Mouse (Mus musculus) testis, adult 2 months (tissue): ENCODE data around the gene Bola3. TPM values are rescaled to one million over a fixed set of nuclear protein-coding genes. Genes with fewer than 3 reads are reported as not detected.

Experiments
- H3K27ac ChIP-seq: fragments of 200-500 bp; 2 replicates; pipeline ENCODE4 v1.5.1; 2012; ENCODE audit warnings: low read depth, low read length; ENCODE audit not compliant: control insufficient read depth, insufficient read depth
- H3K27me3 ChIP-seq: fragments of 200-500 bp; 2 replicates; pipeline ENCODE4 v1.6.1; 2012; ENCODE audit warnings: mild to moderate bottlenecking, low read length, moderate library complexity; ENCODE audit not compliant: control insufficient read depth, insufficient read depth
- H3K36me3 ChIP-seq: fragments of 200-500 bp; 2 replicates; pipeline ENCODE4 v1.6.1; 2012; ENCODE audit warnings: mild to moderate bottlenecking, low read length; ENCODE audit not compliant: control insufficient read depth, insufficient read depth
- H3K4me1 ChIP-seq: fragments of 200-500 bp; 2 replicates; pipeline ENCODE4 v1.6.1; 2012; ENCODE audit warnings: low read length; ENCODE audit not compliant: control insufficient read depth, insufficient read depth
- H3K4me3 ChIP-seq: fragments of 200-500 bp; 2 replicates; pipeline ENCODE4 v1.5.1; 2012; ENCODE audit warnings: low read depth, mild to moderate bottlenecking, low read length, moderate library complexity, mixed read lengths; ENCODE audit not compliant: control insufficient read depth
- CTCF ChIP-seq: fragments of 200-500 bp; IDR thresholded peaks from 2 replicates; pipeline ENCODE4 v1.5.1; 2012; ENCODE audit warnings: low read depth, mild to moderate bottlenecking, inconsistent platforms, low read length, moderate library complexity; ENCODE audit not compliant: control insufficient read depth, insufficient read depth, insufficient replicate concordance
- POLR2A ChIP-seq: fragments of 200-500 bp; IDR thresholded peaks from 2 replicates; pipeline ENCODE4 v1.6.1; 2012; ENCODE audit warnings: low read depth, mild to moderate bottlenecking, inconsistent platforms, low read length, moderate library complexity; ENCODE audit not compliant: control insufficient read depth
- polyA plus RNA-seq: library from polyadenylated mRNA; depleted of rRNA; stranded (reverse); fragments of >200 nt; gene quantifications from 2 replicates; pipeline ENCODE4 v1.2.3, GENCODE M21; 2012; rRNA removed

The Bola3 gene
- 64.3 and 68.3 TPM in 2 replicates for polyA plus RNA-seq

- H3K36me3 ChIP-seq, result no peaks in the 10 kb centered on the region
- H3K27ac ChIP-seq, result peak within 1 kb of the TSS; percentile 19
- peaks cover 10% of the 10 kb centered on the region for H3K4me1 ChIP-seq
- H3K4me3 ChIP-seq, result peak within 1 kb of the TSS; percentile 90
- TF ChIP-seq POLR2A, result no peak
- TF ChIP-seq CTCF, result no peak
- no peaks in the 10 kb centered on the region for H3K27me3 ChIP-seq
Observed at GRCm38 (mm10) chr6:83348873-83349272, at the start of gene Bola3. Bola3 (plus strand) TSS chr6:83349147.

GRCm38 (mm10) chr6:83300447-83301229, 48.3 kb upstream of the Bola3 start:
- peak overlapping the region; percentile 55; the same call in 1 of the 2 replicates for H3K27ac ChIP-seq
- no peak overlapping the region for H3K4me3 ChIP-seq
- no peak for TF ChIP-seq POLR2A
- TF ChIP-seq CTCF, result no peak
- no peaks in the 10 kb centered on the region for H3K36me3 ChIP-seq
- H3K27me3 ChIP-seq, result no peaks in the 10 kb centered on the region
- peaks cover 6% of the 10 kb centered on the region for H3K4me1 ChIP-seq

GRCm38 (mm10) chr6:83301294-83301693, 47.7 kb upstream of the Bola3 start:
- TF ChIP-seq CTCF, result no peak
- no peak for TF ChIP-seq POLR2A
- Histone ChIP-seq H3K36me3 (no peaks in the 10 kb centered on the region), H3K4me3 (no peak overlapping the region), H3K27ac (peak overlapping the region; percentile 55), H3K4me1 (peaks cover 6% of the 10 kb centered on the region), H3K27me3 (no peaks in the 10 kb centered on the region)

- TF ChIP-seq CTCF (no peak), POLR2A (no peak)
- H3K27me3 ChIP-seq, result no peaks in the 10 kb centered on the region
- H3K4me3 ChIP-seq, result no peak overlapping the region
- peak overlapping the region; percentile 72 for H3K27ac ChIP-seq
- peaks cover 6% of the 10 kb centered on the region for H3K4me1 ChIP-seq
- H3K36me3 ChIP-seq, result peaks cover 2% of the 10 kb centered on the region; the same call in 1 of the 2 replicates
Observed at GRCm38 (mm10) chr6:83302264-83302663, 46.7 kb upstream of the Bola3 start.

- no peak overlapping the region for H3K4me3 ChIP-seq
- TF ChIP-seq POLR2A (no peak), CTCF (no peak)
- H3K27ac ChIP-seq, result no peak overlapping the region
- no peaks in the 10 kb centered on the region for H3K27me3 ChIP-seq
- H3K4me1 ChIP-seq, result no peaks in the 10 kb centered on the region
- H3K36me3 ChIP-seq, result peaks cover 2% of the 10 kb centered on the region; the same call in 1 of the 2 replicates
Observed at GRCm38 (mm10) chr6:83309017-83309416, 39.9 kb upstream of the Bola3 start.

GRCm38 (mm10) chr6:83311206-83311605, 37.7 kb upstream of the Bola3 start:
- no peak overlapping the region for H3K4me3 ChIP-seq
- no peak overlapping the region for H3K27ac ChIP-seq
- peaks cover 2% of the 10 kb centered on the region for H3K4me1 ChIP-seq
- peaks cover 2% of the 10 kb centered on the region; the same call in 1 of the 2 replicates for H3K36me3 ChIP-seq
- H3K27me3 ChIP-seq, result no peaks in the 10 kb centered on the region
- no peak for TF ChIP-seq POLR2A
- no peak for TF ChIP-seq CTCF

- Histone ChIP-seq H3K27me3 (no peaks in the 10 kb centered on the region), H3K4me3 (no peak overlapping the region), H3K4me1 (peaks cover 6% of the 10 kb centered on the region), H3K36me3 (peaks cover 2% of the 10 kb centered on the region; the same call in 1 of the 2 replicates), H3K27ac (no peak overlapping the region)
- TF ChIP-seq CTCF (no peak), POLR2A (no peak)
Observed at GRCm38 (mm10) chr6:83312021-83312420, 36.9 kb upstream of the Bola3 start.

- Histone ChIP-seq H3K36me3 (no peaks in the 10 kb centered on the region), H3K4me1 (peaks cover 6% of the 10 kb centered on the region), H3K27ac (no peak overlapping the region), H3K27me3 (no peaks in the 10 kb centered on the region), H3K4me3 (no peak overlapping the region)
- TF ChIP-seq POLR2A (no peak), CTCF (no peak)
Observed at GRCm38 (mm10) chr6:83312514-83312913, 36.4 kb upstream of the Bola3 start.
